Mouse (Mus musculus): ENCODE measurements around the gene March6. TPM values are rescaled to one million over a fixed set of nuclear protein-coding genes. Genes with fewer than 3 reads are reported as not detected.

Gene March6
- total and polyA plus RNA-seq, 2 experiments from 2014 or later: 26.8 to 69.1 TPM

GRCm38 (mm10) chr15:31536051-31536737 is 5.3 kb upstream of the March6 start:
- Histone ChIP-seq H3K36me3 (replicated peaks; ENCODE audit: control insufficient read depth, insufficient read depth, low read length) (no peaks in the 10 kb centered on the region), H3K4me1 (ENCODE audit: control insufficient read depth, insufficient read depth) (no peaks in the 10 kb centered on the region; the same call in 1 of the 2 replicates), H3K27me3 (ENCODE audit: control insufficient read depth, insufficient read depth, low read length) (no peaks in the 10 kb centered on the region), H3K27ac (ENCODE audit: low read depth) (no peak overlapping the region), H3K4me2 (ENCODE audit: low read depth, low read length) (no peak overlapping the region), H3K9ac (replicated peaks; ENCODE audit: low read depth, low read length) (no peak overlapping the region), H3K9me3 (replicated peaks; ENCODE audit: control insufficient read depth, low read length) (no peaks in the 10 kb centered on the region), H3K4me3 (ENCODE audit: low read depth, low read length) (no peak overlapping the region)
- DNase-seq (ENCODE audit: low spot score) (no peak), ATAC-seq (ENCODE audit: insufficient read depth, low read depth) (no peak)
- WGBS: 33% methylated on average over 7 of the region's 7 CpGs
- TF ChIP-seq CTCF (IDR thresholded peaks at IDR 0.05; ENCODE audit: low read depth) (no peak), EP300 (IDR thresholded peaks at IDR 0.05; ENCODE audit: low read depth) (no peak)

GRCm38 (mm10) chr15:31535259-31535855 is 4.5 kb upstream of the March6 start:
- Histone ChIP-seq H3K4me1 (ENCODE audit: control insufficient read depth, insufficient read depth) (no peaks in the 10 kb centered on the region), H3K27ac (ENCODE audit: low read depth) (no peak overlapping the region), H3K9ac (replicated peaks; ENCODE audit: low read depth, low read length) (no peak overlapping the region), H3K27me3 (ENCODE audit: control insufficient read depth, insufficient read depth, low read length) (no peaks in the 10 kb centered on the region), H3K36me3 (replicated peaks; ENCODE audit: control insufficient read depth, insufficient read depth, low read length) (no peaks in the 10 kb centered on the region), H3K4me3 (ENCODE audit: low read depth, low read length) (no peak overlapping the region), H3K4me2 (ENCODE audit: low read depth, low read length) (no peak overlapping the region), H3K9me3 (replicated peaks; ENCODE audit: control insufficient read depth, low read length) (no peaks in the 10 kb centered on the region)
- 28% methylated on average over 8 of the region's 8 CpGs for WGBS
- ATAC-seq (ENCODE audit: insufficient read depth, low read depth) (no peak), DNase-seq (ENCODE audit: low spot score) (no peak)
- TF ChIP-seq CTCF (IDR thresholded peaks at IDR 0.05; ENCODE audit: low read depth) (no peak), EP300 (IDR thresholded peaks at IDR 0.05; ENCODE audit: low read depth) (no peak)

GRCm38 (mm10) chr15:31534421-31535258 is 3.8 kb upstream of the March6 start:
- Histone ChIP-seq H3K4me1 (ENCODE audit: control insufficient read depth, insufficient read depth) (no peaks in the 10 kb centered on the region), H3K9ac (replicated peaks; ENCODE audit: low read depth, low read length) (no peak overlapping the region), H3K9me3 (replicated peaks; ENCODE audit: control insufficient read depth, low read length) (no peaks in the 10 kb centered on the region), H3K4me2 (ENCODE audit: low read depth, low read length) (no peak overlapping the region), H3K4me3 (ENCODE audit: low read depth, low read length) (no peak overlapping the region), H3K36me3 (replicated peaks; ENCODE audit: control insufficient read depth, insufficient read depth, low read length) (no peaks in the 10 kb centered on the region), H3K27ac (ENCODE audit: low read depth) (no peak overlapping the region), H3K27me3 (ENCODE audit: control insufficient read depth, insufficient read depth, low read length) (no peaks in the 10 kb centered on the region)
- no peak for TF ChIP-seq CTCF (IDR thresholded peaks at IDR 0.05; ENCODE audit: low read depth)
- TF ChIP-seq EP300 (IDR thresholded peaks at IDR 0.05; ENCODE audit: low read depth): no peak
- DNase-seq (ENCODE audit: low spot score) (no peak), ATAC-seq (ENCODE audit: insufficient read depth, low read depth) (no peak)
- 70% methylated on average over 7 of the region's 7 CpGs for WGBS

- no peak overlapping the region for H3K9ac ChIP-seq (replicated peaks; ENCODE audit: low read depth, low read length)
- WGBS: 87% methylated on average over 2 of the region's 2 CpGs
- peaks cover 8% of the 10 kb centered on the region; the same call in 1 of the 2 replicates for H3K4me1 ChIP-seq (ENCODE audit: control insufficient read depth, insufficient read depth)
- no peak overlapping the region for H3K27ac ChIP-seq (ENCODE audit: low read depth)
- DNase-seq (ENCODE audit: low spot score): no peak
- TF ChIP-seq CTCF (IDR thresholded peaks at IDR 0.05; ENCODE audit: low read depth) (no peak), EP300 (IDR thresholded peaks at IDR 0.05; ENCODE audit: low read depth) (no peak)
- no peak overlapping the region for H3K4me3 ChIP-seq (ENCODE audit: low read depth, low read length)
- H3K9me3 ChIP-seq (replicated peaks; ENCODE audit: control insufficient read depth, low read length): no peaks in the 10 kb centered on the region
- ATAC-seq (ENCODE audit: insufficient read depth, low read depth): no peak
- H3K36me3 ChIP-seq (replicated peaks; ENCODE audit: control insufficient read depth, insufficient read depth, low read length): no peaks in the 10 kb centered on the region
- H3K4me2 ChIP-seq (ENCODE audit: low read depth, low read length): no peak overlapping the region
- H3K27me3 ChIP-seq (ENCODE audit: control insufficient read depth, insufficient read depth, low read length): no peaks in the 10 kb centered on the region
Observed at GRCm38 (mm10) chr15:31533529-31533928, 2.7 kb upstream of the March6 start.

GRCm38 (mm10) chr15:31532331-31533021 is 1.6 kb upstream of the March6 start:
- Histone ChIP-seq H3K4me1 (ENCODE audit: control insufficient read depth, insufficient read depth) (peaks cover 8% of the 10 kb centered on the region; the same call in 1 of the 2 replicates), H3K36me3 (replicated peaks; ENCODE audit: control insufficient read depth, insufficient read depth, low read length) (no peaks in the 10 kb centered on the region), H3K4me3 (ENCODE audit: low read depth, low read length) (no peak overlapping the region), H3K9me3 (replicated peaks; ENCODE audit: control insufficient read depth, low read length) (no peaks in the 10 kb centered on the region), H3K4me2 (ENCODE audit: low read depth, low read length) (no peak overlapping the region), H3K27ac (ENCODE audit: low read depth) (no peak overlapping the region), H3K27me3 (ENCODE audit: control insufficient read depth, insufficient read depth, low read length) (no peaks in the 10 kb centered on the region), H3K9ac (replicated peaks; ENCODE audit: low read depth, low read length) (no peak overlapping the region)
- ATAC-seq (ENCODE audit: insufficient read depth, low read depth): no peak
- TF ChIP-seq EP300 (IDR thresholded peaks at IDR 0.05; ENCODE audit: low read depth) (no peak), CTCF (IDR thresholded peaks at IDR 0.05; ENCODE audit: low read depth) (no peak)
- WGBS: 96% methylated on average over 2 of the region's 2 CpGs
- no peak for DNase-seq (ENCODE audit: low spot score)
